Mouse (Mus musculus): ENCODE measurements around the gene Rnf224.

GRCm38 (mm10) chr2:25230581-25230980 lies 6.0 kb downstream of the Rnf224 start:
- no peak for TF ChIP-seq TAL1 (IDR thresholded peaks at IDR 0.05; ENCODE audit: low read length)
- TF ChIP-seq GATA1 (IDR thresholded peaks at IDR 0.05; ENCODE audit: low read length) = no peak

Data from erythroblast, embryonic 14.5 days (primary cell).